Mouse (Mus musculus) spleen, adult 2 months (tissue): ENCODE results near the gene Ap3m1. TPM values are rescaled to one million over a fixed set of nuclear protein-coding genes. Genes with fewer than 3 reads are reported as not detected.

Experiments
- DNase-seq, 2 experiments: peaks; one replicate each; pipeline versions ENCODE4 v3.0.0 to v3.0.0-alpha.2; 2012 to 2021; ENCODE audit warnings: low spot score in 2 of 2, low read depth in 1 of 2
- H3K27ac ChIP-seq: fragments of 200-500 bp; 2 replicates; pipeline ENCODE4 v1.5.1; 2012; ENCODE audit warnings: low read length, inconsistent platforms; ENCODE audit not compliant: insufficient read depth
- H3K27me3 ChIP-seq: fragments of 200-500 bp; 2 replicates; pipeline ENCODE4 v1.6.1; 2012; ENCODE audit warnings: mild to moderate bottlenecking, moderate library complexity, low read length, inconsistent platforms; ENCODE audit not compliant: control insufficient read depth, insufficient read depth
- H3K36me3 ChIP-seq: fragments of 200-500 bp; 2 replicates; pipeline ENCODE4 v1.6.1; 2012; ENCODE audit warnings: mild to moderate bottlenecking, low read length, inconsistent platforms; ENCODE audit not compliant: control insufficient read depth, insufficient read depth
- H3K4me1 ChIP-seq: fragments of 200-500 bp; 2 replicates; pipeline ENCODE4 v1.6.1; 2011; ENCODE audit warnings: inconsistent platforms; ENCODE audit not compliant: control insufficient read depth, insufficient read depth, insufficient read length
- H3K4me3 ChIP-seq: fragments of 200-500 bp; 2 replicates; pipeline ENCODE4 v1.5.1; 2011; ENCODE audit warnings: mild to moderate bottlenecking, inconsistent platforms; ENCODE audit not compliant: insufficient read depth, insufficient read length; ENCODE audit errors: extremely low read depth
- CTCF ChIP-seq: fragments of 200-500 bp; IDR thresholded peaks from 2 replicates; pipeline ENCODE4 v1.5.1; 2011; ENCODE audit warnings: mild to moderate bottlenecking, inconsistent platforms; ENCODE audit not compliant: insufficient read depth, insufficient read length, insufficient replicate concordance; ENCODE audit errors: extremely low read depth
- POLR2A ChIP-seq: fragments of 200-500 bp; IDR thresholded peaks from 2 replicates; pipeline ENCODE4 v1.6.1; 2011; ENCODE audit warnings: low read depth, low read length, inconsistent platforms
- WGBS: fragments of 180-500 bp; shearing (Covaris S2); methylation state at CpG from one replicate; pipeline ENCODE4 v1.1.7; 2018; 5-methylcytosine and 5-hydroxymethylcytosine counted together
- polyA plus RNA-seq: library from polyadenylated mRNA; depleted of rRNA; stranded (reverse); fragments of >200 nt; gene quantifications from 2 replicates; pipeline ENCODE4 v1.2.3, GENCODE M21; 2012

The Ap3m1 gene
- polyA plus RNA-seq, 1 experiment: 10.6 TPM

GRCm38 (mm10) chr14:21017871-21018270, 34.4 kb downstream of the Ap3m1 start:
- H3K4me1 ChIP-seq: no peaks in the 10 kb centered on the region
- no peaks in the 10 kb centered on the region for H3K27me3 ChIP-seq
- 94% methylated on average over 5 of the region's 5 CpGs for WGBS
- no peak for DNase-seq
- no peak overlapping the region for H3K27ac ChIP-seq
- peaks cover 8% of the 10 kb centered on the region; the same call in 1 of the 2 replicates for H3K36me3 ChIP-seq
- H3K4me3 ChIP-seq: no peak overlapping the region
- TF ChIP-seq CTCF (no peak), POLR2A (no peak)

GRCm38 (mm10) chr14:21013800-21014334, 38.4 kb downstream of the Ap3m1 start:
- Histone ChIP-seq H3K36me3 (peaks cover 5% of the 10 kb centered on the region), H3K4me1 (no peaks in the 10 kb centered on the region), H3K4me3 (no peak overlapping the region), H3K27me3 (no peaks in the 10 kb centered on the region), H3K27ac (no peak overlapping the region)
- WGBS: 67% methylated on average over 5 of the region's 5 CpGs
- no peak for DNase-seq
- TF ChIP-seq CTCF (no peak), POLR2A (no peak)

GRCm38 (mm10) chr14:20999617-21000016, 52.7 kb downstream of the Ap3m1 start:
- Histone ChIP-seq H3K4me3 (no peak overlapping the region), H3K27me3 (no peaks in the 10 kb centered on the region), H3K27ac (no peak overlapping the region), H3K4me1 (no peaks in the 10 kb centered on the region), H3K36me3 (peaks cover 5% of the 10 kb centered on the region; the same call in 1 of the 2 replicates)
- 95% methylated on average over 4 of the region's 4 CpGs for WGBS
- no peak for DNase-seq
- TF ChIP-seq POLR2A: no peak
- no peak for TF ChIP-seq CTCF

- Histone ChIP-seq H3K27me3 (no peaks in the 10 kb centered on the region), H3K27ac (no peak overlapping the region), H3K4me1 (no peaks in the 10 kb centered on the region), H3K36me3 (peaks cover 3% of the 10 kb centered on the region; the same call in 1 of the 2 replicates), H3K4me3 (no peak overlapping the region)
- no peak for DNase-seq
- WGBS: 85% methylated on average over 3 of the region's 3 CpGs
- TF ChIP-seq CTCF: no peak
- TF ChIP-seq POLR2A: no peak
Measured at GRCm38 (mm10) chr14:20997548-20997947, 54.8 kb downstream of the Ap3m1 start.

- no peak for DNase-seq
- TF ChIP-seq POLR2A (no peak), CTCF (no peak)
- WGBS: 80% methylated on average over 5 of the region's 5 CpGs
- H3K36me3 ChIP-seq: peaks cover 3% of the 10 kb centered on the region; the same call in 1 of the 2 replicates
- no peak overlapping the region for H3K4me3 ChIP-seq
- no peaks in the 10 kb centered on the region for H3K4me1 ChIP-seq
- H3K27me3 ChIP-seq: no peaks in the 10 kb centered on the region
- H3K27ac ChIP-seq: no peak overlapping the region
Measured at GRCm38 (mm10) chr14:20996361-20996760, 55.9 kb downstream of the Ap3m1 start.

- H3K27ac ChIP-seq: no peak overlapping the region
- no peak for TF ChIP-seq CTCF
- no peak for TF ChIP-seq POLR2A
- WGBS: 86% methylated on average over 2 of the region's 2 CpGs
- H3K4me3 ChIP-seq: no peak overlapping the region
- no peaks in the 10 kb centered on the region for H3K27me3 ChIP-seq
- DNase-seq: no peak
- no peaks in the 10 kb centered on the region for H3K4me1 ChIP-seq
- H3K36me3 ChIP-seq: peaks cover 1% of the 10 kb centered on the region; the same call in 1 of the 2 replicates
Measured at GRCm38 (mm10) chr14:20995497-20995896, 56.8 kb downstream of the Ap3m1 start.

- Histone ChIP-seq H3K27ac (no peak overlapping the region), H3K4me3 (no peak overlapping the region), H3K36me3 (peaks cover 1% of the 10 kb centered on the region; the same call in 1 of the 2 replicates), H3K27me3 (no peaks in the 10 kb centered on the region), H3K4me1 (no peaks in the 10 kb centered on the region)
- DNase-seq: no peak
- TF ChIP-seq CTCF (no peak), POLR2A (no peak)
- 90% methylated on average over 3 of the region's 3 CpGs for WGBS
Measured at GRCm38 (mm10) chr14:20994475-20994874, 57.8 kb downstream of the Ap3m1 start.
